Mouse (Mus musculus): ENCODE data around the gene D630023F18Rik.

DNA sequence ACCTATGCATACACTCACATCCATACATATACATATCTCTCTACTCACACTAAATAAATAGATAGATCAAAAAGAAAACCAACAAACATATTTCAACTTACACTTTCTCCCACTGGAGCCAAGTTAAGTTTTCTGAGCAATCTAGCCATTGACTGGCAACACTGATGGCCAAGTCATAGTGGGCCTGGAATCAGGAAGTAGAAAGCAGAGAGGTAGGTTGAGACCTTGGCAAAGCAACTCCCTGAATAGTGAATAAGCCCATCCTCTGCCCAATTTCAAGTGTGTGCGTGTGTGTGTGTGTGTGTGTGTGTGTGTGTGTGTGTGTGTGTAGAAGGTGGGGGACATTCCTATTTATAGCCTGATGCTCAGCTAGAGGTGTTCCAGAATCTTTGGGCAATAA lies 3.6 kb downstream of the D630023F18Rik start, which contains the start of gene Gm28845:
- TF ChIP-seq CTCF (conservative IDR thresholded peaks at IDR 0.05; ENCODE audit: low read length) (no peak), POU5F1 (IDR thresholded peaks at IDR 0.05; ENCODE audit: borderline replicate concordance, low read length) (no peak)

Data from E14TG2a.4 (cell line).